Mouse (Mus musculus) embryonic fibroblast, embryonic 13.5 days (primary cell): ENCODE measurements at regions not wholly inside any gene's neighbourhood (a gene's known extent, or its start where the extent isn't known, plus 50 kb on each side); places are given as distances from the start of the nearest gene placed in this dataset.
"Not testable (repeated sequence)": the region's sequence is repeated elsewhere in the genome, so short reads cannot be mapped to it uniquely, and the experiment has no call there.

Experiments
- CTCF ChIP-seq: IDR thresholded peaks from 2 replicates; pipeline ENCODE4 v1.5.1; 2011; ENCODE audit warnings: mild to moderate bottlenecking, control low read depth, low read length, moderate library complexity, borderline replicate concordance; ENCODE audit not compliant: insufficient read depth
- POLR2A ChIP-seq: IDR thresholded peaks from 2 replicates; pipeline ENCODE4 v1.6.1; 2011; ENCODE audit warnings: low read depth, mild to moderate bottlenecking, control low read depth, low read length, moderate library complexity

GRCm38 (mm10) chr11:63266290-63266689 is 137.5 kb downstream of the Pmp22 start:
- not testable (repeated sequence) for TF ChIP-seq CTCF, POLR2A
